Mouse (Mus musculus): ENCODE measurements at regions not wholly inside any gene's neighbourhood (a gene's known extent, or its start where the extent isn't known, plus 50 kb on each side); places are given as distances from the start of the nearest gene placed in this dataset.

DNA sequence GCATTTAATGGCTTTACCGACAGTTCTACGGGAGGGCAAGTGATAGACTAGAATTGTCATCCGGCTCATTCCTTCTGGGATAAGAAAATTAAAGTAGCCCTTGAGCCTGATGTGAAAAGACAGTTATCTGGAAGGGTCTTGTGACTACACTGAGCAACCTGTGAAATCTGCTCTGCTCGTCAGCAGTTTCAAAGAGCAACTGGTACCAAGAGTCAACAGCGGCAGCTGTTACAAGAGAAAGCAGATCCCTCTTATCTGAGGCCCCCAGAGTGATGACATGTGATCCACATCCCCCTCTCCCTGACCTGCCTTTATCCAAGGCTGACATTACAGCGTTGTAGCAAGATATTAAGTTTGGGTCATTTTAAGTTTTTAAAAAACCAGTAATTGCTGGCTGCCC, 52.6 kb upstream of the Unc13c start:
- TF ChIP-seq ZNF384 (IDR thresholded peaks at IDR 0.05; ENCODE audit: low read depth, low read length) (no peak), ZC3H11A (IDR thresholded peaks at IDR 0.05; ENCODE audit: borderline replicate concordance, low read depth, low read length) (no peak), HCFC1 (IDR thresholded peaks at IDR 0.05; ENCODE audit: borderline replicate concordance, insufficient read depth, low read length) (no peak), CHD2 (IDR thresholded peaks at IDR 0.05; ENCODE audit: low read depth, low read length) (no peak), MAFK (IDR thresholded peaks at IDR 0.05; ENCODE audit: insufficient read depth, low read depth, low read length) (no peak)
- no peak overlapping the region for H3K4me3 ChIP-seq (ENCODE audit: insufficient read depth in 1 of 2, low read depth in 1 of 2, low read length in 2 of 2, poor library complexity in 1 of 2, severe bottlenecking in 1 of 2)
- no peaks in the 10 kb centered on the region for H3K4me1 ChIP-seq (ENCODE audit: control insufficient read depth in 2 of 2, insufficient read depth in 2 of 2, low read length in 2 of 2, poor library complexity in 1 of 2)
- no peak overlapping the region for H3K27ac ChIP-seq (ENCODE audit: insufficient read depth, low read depth, low read length, poor library complexity, severe bottlenecking)
- H3K9ac ChIP-seq (ENCODE audit: insufficient read depth, low read depth, low read length, poor library complexity, severe bottlenecking), result no peak overlapping the region
- H3K9me3 ChIP-seq (ENCODE audit: control insufficient read depth, insufficient read depth, low read depth, low read length), result no peaks in the 10 kb centered on the region
- H3K36me3 ChIP-seq (ENCODE audit: control insufficient read depth, insufficient read depth, low read length, poor library complexity, severe bottlenecking), result no peaks in the 10 kb centered on the region
- in situ Hi-C loops (cut with MboI; ENCODE audit: low sequenced_read_pairs in 2 of 2, unreplicated experiment in 2 of 2), result no loop called here
- no peak for DNase-seq (ENCODE audit: low read depth, low spot score)

DNA sequence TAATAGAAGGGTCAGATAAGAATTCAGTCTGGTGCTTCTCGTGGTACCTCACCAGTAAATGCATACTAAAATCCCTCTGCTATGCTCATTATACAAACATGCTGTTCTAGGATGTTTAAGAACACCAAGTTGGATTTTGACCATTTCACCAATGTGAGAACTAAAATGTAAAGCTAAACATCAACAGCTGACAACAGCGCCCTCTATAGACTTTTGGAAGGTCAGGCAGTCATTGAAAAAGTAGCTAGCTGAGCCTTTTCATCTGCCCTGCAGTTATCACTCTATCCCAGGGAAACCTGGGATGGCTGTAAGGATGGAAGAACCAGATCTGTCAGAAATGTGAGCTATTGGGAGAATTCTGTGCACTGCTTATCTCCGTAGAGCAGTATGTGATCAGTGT, 55.2 kb upstream of the Unc13c start:
- no peak for DNase-seq (ENCODE audit: low read depth, low spot score)
- in situ Hi-C loops (cut with MboI; ENCODE audit: low sequenced_read_pairs in 2 of 2, unreplicated experiment in 2 of 2), result no loop called here

DNA sequence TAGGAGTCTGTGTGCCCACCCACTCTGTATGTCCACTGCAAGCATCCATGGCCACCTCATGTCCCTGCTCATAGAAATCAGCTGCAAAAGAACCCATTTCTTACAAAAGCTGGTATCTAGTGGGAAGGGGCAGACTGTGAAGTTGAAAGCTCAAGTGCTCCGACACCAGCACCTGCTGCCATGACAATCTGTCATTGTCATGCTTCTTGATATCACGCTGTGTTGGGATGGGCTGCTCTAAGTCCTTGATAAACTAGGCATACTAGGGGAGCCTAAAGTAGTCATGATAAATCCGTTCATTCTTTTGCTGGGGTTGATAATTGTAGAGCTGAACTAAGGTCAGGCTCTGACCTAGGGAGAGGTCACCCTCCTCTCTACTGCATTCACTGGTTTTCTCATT, 57.4 kb upstream of the Unc13c start:
- no peak for TF ChIP-seq ZC3H11A (IDR thresholded peaks at IDR 0.05; ENCODE audit: borderline replicate concordance, low read depth, low read length)
- TF ChIP-seq ZNF384 (IDR thresholded peaks at IDR 0.05; ENCODE audit: low read depth, low read length), result no peak
- TF ChIP-seq HCFC1 (IDR thresholded peaks at IDR 0.05; ENCODE audit: borderline replicate concordance, insufficient read depth, low read length), result no peak
- no peak for TF ChIP-seq CHD2 (IDR thresholded peaks at IDR 0.05; ENCODE audit: low read depth, low read length)
- no peak for TF ChIP-seq MAFK (IDR thresholded peaks at IDR 0.05; ENCODE audit: insufficient read depth, low read depth, low read length)
- Histone ChIP-seq H3K27ac (ENCODE audit: insufficient read depth, low read depth, low read length, poor library complexity, severe bottlenecking) (no peak overlapping the region), H3K4me1 (ENCODE audit: control insufficient read depth in 2 of 2, insufficient read depth in 2 of 2, low read length in 2 of 2, poor library complexity in 1 of 2) (no peaks in the 10 kb centered on the region), H3K9me3 (ENCODE audit: control insufficient read depth, insufficient read depth, low read depth, low read length) (no peaks in the 10 kb centered on the region), H3K4me3 (ENCODE audit: insufficient read depth in 1 of 2, low read depth in 1 of 2, low read length in 2 of 2, poor library complexity in 1 of 2, severe bottlenecking in 1 of 2) (no peak overlapping the region), H3K9ac (ENCODE audit: insufficient read depth, low read depth, low read length, poor library complexity, severe bottlenecking) (no peak overlapping the region), H3K36me3 (ENCODE audit: control insufficient read depth, insufficient read depth, low read length, poor library complexity, severe bottlenecking) (no peaks in the 10 kb centered on the region)
- no peak for DNase-seq (ENCODE audit: low read depth, low spot score)
- in situ Hi-C loops (cut with MboI; ENCODE audit: low sequenced_read_pairs in 2 of 2, unreplicated experiment in 2 of 2), result no loop called here

More for the DNA sequence above, 55.2 kb upstream of the Unc13c start:
- TF ChIP-seq HCFC1 (IDR thresholded peaks at IDR 0.05; ENCODE audit: borderline replicate concordance, insufficient read depth, low read length) (no peak), MAFK (IDR thresholded peaks at IDR 0.05; ENCODE audit: insufficient read depth, low read depth, low read length) (no peak), ZC3H11A (IDR thresholded peaks at IDR 0.05; ENCODE audit: borderline replicate concordance, low read depth, low read length) (no peak), ZNF384 (IDR thresholded peaks at IDR 0.05; ENCODE audit: low read depth, low read length) (no peak), CHD2 (IDR thresholded peaks at IDR 0.05; ENCODE audit: low read depth, low read length) (no peak)
- H3K9me3 ChIP-seq (ENCODE audit: control insufficient read depth, insufficient read depth, low read depth, low read length), result no peaks in the 10 kb centered on the region
- no peaks in the 10 kb centered on the region for H3K36me3 ChIP-seq (ENCODE audit: control insufficient read depth, insufficient read depth, low read length, poor library complexity, severe bottlenecking)
- H3K9ac ChIP-seq (ENCODE audit: insufficient read depth, low read depth, low read length, poor library complexity, severe bottlenecking), result no peak overlapping the region
- H3K27ac ChIP-seq (ENCODE audit: insufficient read depth, low read depth, low read length, poor library complexity, severe bottlenecking), result no peak overlapping the region
- H3K4me3 ChIP-seq (ENCODE audit: insufficient read depth in 1 of 2, low read depth in 1 of 2, low read length in 2 of 2, poor library complexity in 1 of 2, severe bottlenecking in 1 of 2), result no peak overlapping the region
- no peaks in the 10 kb centered on the region for H3K4me1 ChIP-seq (ENCODE audit: control insufficient read depth in 2 of 2, insufficient read depth in 2 of 2, low read length in 2 of 2, poor library complexity in 1 of 2)

DNA sequence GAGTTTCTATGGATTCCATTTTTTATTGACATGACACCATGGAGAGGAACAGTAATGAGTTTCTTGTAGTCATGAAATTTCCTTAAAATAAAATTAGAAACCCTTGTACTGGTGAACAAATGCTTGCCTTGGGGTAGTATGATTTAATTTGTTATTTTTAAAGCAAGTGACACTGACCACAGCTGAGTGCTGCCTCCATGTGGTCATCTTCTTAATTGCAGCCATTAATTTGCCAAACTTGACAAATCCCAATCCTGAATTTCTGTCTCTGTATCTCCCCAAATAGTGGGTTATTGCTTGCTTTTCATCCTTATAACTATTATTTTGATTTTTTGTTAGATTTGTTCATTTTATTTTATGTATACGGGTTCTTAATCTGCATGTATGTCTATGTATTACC, 59.7 kb upstream of the Unc13c start:
- Histone ChIP-seq H3K4me1 (ENCODE audit: control insufficient read depth in 2 of 2, insufficient read depth in 2 of 2, low read length in 2 of 2, poor library complexity in 1 of 2) (no peaks in the 10 kb centered on the region), H3K4me3 (ENCODE audit: insufficient read depth in 1 of 2, low read depth in 1 of 2, low read length in 2 of 2, poor library complexity in 1 of 2, severe bottlenecking in 1 of 2) (no peak overlapping the region), H3K27ac (ENCODE audit: insufficient read depth, low read depth, low read length, poor library complexity, severe bottlenecking) (no peak overlapping the region), H3K9me3 (ENCODE audit: control insufficient read depth, insufficient read depth, low read depth, low read length) (no peaks in the 10 kb centered on the region), H3K36me3 (ENCODE audit: control insufficient read depth, insufficient read depth, low read length, poor library complexity, severe bottlenecking) (no peaks in the 10 kb centered on the region), H3K9ac (ENCODE audit: insufficient read depth, low read depth, low read length, poor library complexity, severe bottlenecking) (no peak overlapping the region)
- peak; percentile 24 for DNase-seq (ENCODE audit: low read depth, low spot score)
- no peak for TF ChIP-seq ZNF384 (IDR thresholded peaks at IDR 0.05; ENCODE audit: low read depth, low read length)
- 0 out of 2 replicates have a peak, but pooled peaks have one; percentile 28 for TF ChIP-seq ZC3H11A (IDR thresholded peaks at IDR 0.05; ENCODE audit: borderline replicate concordance, low read depth, low read length)
- TF ChIP-seq HCFC1 (IDR thresholded peaks at IDR 0.05; ENCODE audit: borderline replicate concordance, insufficient read depth, low read length), result no peak
- TF ChIP-seq MAFK (IDR thresholded peaks at IDR 0.05; ENCODE audit: insufficient read depth, low read depth, low read length), result no peak
- no peak for TF ChIP-seq CHD2 (IDR thresholded peaks at IDR 0.05; ENCODE audit: low read depth, low read length)
- in situ Hi-C loops (cut with MboI; ENCODE audit: low sequenced_read_pairs in 2 of 2, unreplicated experiment in 2 of 2), result no loop called here

DNA sequence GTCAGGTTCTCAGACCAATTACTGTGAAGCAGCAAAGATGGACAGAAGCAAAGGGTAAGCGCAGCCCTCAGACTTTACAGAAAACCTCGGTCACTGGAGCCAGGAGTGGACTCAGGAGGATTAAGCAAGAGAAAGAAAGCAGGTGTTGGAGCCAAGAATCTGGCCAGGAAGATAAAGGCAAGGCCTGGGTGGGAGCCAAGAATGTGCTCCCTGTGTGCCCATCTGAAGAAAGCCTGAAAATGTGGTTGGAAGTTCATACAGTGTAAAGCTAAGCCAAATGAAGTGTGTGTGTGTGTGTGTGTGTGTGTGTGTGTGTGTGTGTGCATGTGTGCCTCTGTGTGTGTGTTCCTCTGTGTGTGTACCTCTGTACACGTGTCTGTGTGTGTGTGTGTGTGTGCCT, 64.2 kb upstream of the Wdr72 start:
- no peak overlapping the region for H3K4me3 ChIP-seq (ENCODE audit: insufficient read depth in 1 of 2, low read depth in 1 of 2, low read length in 2 of 2, poor library complexity in 1 of 2, severe bottlenecking in 1 of 2)
- TF ChIP-seq CHD2 (IDR thresholded peaks at IDR 0.05; ENCODE audit: low read depth, low read length), result no peak
- no peak overlapping the region for H3K9ac ChIP-seq (ENCODE audit: insufficient read depth, low read depth, low read length, poor library complexity, severe bottlenecking)
- in situ Hi-C loops (cut with MboI; ENCODE audit: low sequenced_read_pairs in 2 of 2, unreplicated experiment in 2 of 2), result no loop called here
- DNase-seq (ENCODE audit: low read depth, low spot score), result no peak
- no peaks in the 10 kb centered on the region for H3K4me1 ChIP-seq (ENCODE audit: control insufficient read depth in 2 of 2, insufficient read depth in 2 of 2, low read length in 2 of 2, poor library complexity in 1 of 2)
- no peaks in the 10 kb centered on the region for H3K36me3 ChIP-seq (ENCODE audit: control insufficient read depth, insufficient read depth, low read length, poor library complexity, severe bottlenecking)
- H3K27ac ChIP-seq (ENCODE audit: insufficient read depth, low read depth, low read length, poor library complexity, severe bottlenecking), result no peak overlapping the region
- H3K9me3 ChIP-seq (ENCODE audit: control insufficient read depth, insufficient read depth, low read depth, low read length), result no peaks in the 10 kb centered on the region
